Comparison of ENCODE assay signal across 25 mouse cellular contexts in genomic region chr7:71284246-71284645, GRCm38 (mm10).
"Had no signal": no experiment of that assay in that cellular context is flagged by ENCODE, and none has a peak within 500 bp of the region (broad histone marks: within the 10 kb centered on the region; RNA-seq: fewer than 3 reads in every experiment).

No protein-coding gene starts in this region.

- H3K4me2 ChIP-seq: heart, embryonic 11.5 days; heart, embryonic 13.5 days; heart, embryonic 15.5 days; hindbrain, embryonic 13.5 days; hindbrain, embryonic 15.5 days; kidney, embryonic 15.5 days; limb, embryonic 12.5 days; limb, embryonic 15.5 days; liver, embryonic 12.5 days had no signal

- H3K4me3 ChIP-seq: heart, adult 2 months; heart, embryonic 13.5 days; heart, embryonic 15.5 days; hindbrain, embryonic 13.5 days; hindbrain, embryonic 15.5 days; kidney, embryonic 15.5 days; limb, embryonic 12.5 days; limb, embryonic 15.5 days; liver, embryonic 12.5 days had no signal

- H3K36me3 ChIP-seq: heart, embryonic 13.5 days; heart, embryonic 15.5 days; hindbrain, embryonic 13.5 days; hindbrain, embryonic 15.5 days; kidney, embryonic 15.5 days; limb, embryonic 12.5 days; limb, embryonic 15.5 days; liver, embryonic 12.5 days had no signal

- DNase-seq: gastrocnemius, postnatal 14 days; gastrocnemius, postnatal 36 days; heart, adult 11 months; heart, adult 2 months; heart, postnatal 14 days; heart, postnatal 36 days; kidney, adult 11 months; kidney, adult 2 months; kidney, adult 9 months; kidney, postnatal 10 days; kidney, postnatal 36 days; layer of hippocampus, adult 9-11 months; layer of hippocampus, postnatal 36 days; left cerebral cortex, postnatal 4 days had no signal

- ATAC-seq: hindbrain, postnatal 0 days; intestine, embryonic 16.5 days; liver, embryonic 12.5 days had no signal

- H3K9ac ChIP-seq: heart, embryonic 13.5 days; heart, embryonic 15.5 days; hindbrain, embryonic 13.5 days; hindbrain, embryonic 15.5 days; kidney, embryonic 15.5 days; limb, embryonic 12.5 days; limb, embryonic 15.5 days; liver, embryonic 12.5 days had no signal

- H3K9me3 ChIP-seq: heart, embryonic 13.5 days; heart, embryonic 15.5 days; hindbrain, embryonic 15.5 days; kidney, embryonic 15.5 days; limb, embryonic 15.5 days; liver, embryonic 12.5 days had no signal

- H3K27ac ChIP-seq: heart, adult 2 months; heart, embryonic 13.5 days; heart, embryonic 15.5 days; hindbrain, embryonic 13.5 days; hindbrain, embryonic 15.5 days; hindbrain, postnatal 0 days; kidney, embryonic 15.5 days; limb, embryonic 12.5 days; limb, embryonic 15.5 days; liver, embryonic 12.5 days had no signal

- H3K4me1 ChIP-seq: heart, embryonic 15.5 days; hindbrain, embryonic 13.5 days; hindbrain, embryonic 15.5 days; kidney, embryonic 15.5 days; limb, embryonic 15.5 days; liver, embryonic 12.5 days had no signal

- H3K27me3 ChIP-seq: heart, embryonic 13.5 days; heart, embryonic 15.5 days; hindbrain, embryonic 13.5 days; hindbrain, embryonic 15.5 days; kidney, embryonic 15.5 days; limb, embryonic 12.5 days; limb, embryonic 15.5 days; liver, embryonic 12.5 days had no signal
